Mouse (Mus musculus): ENCODE data around the gene Ttc30a2. TPM values are rescaled to one million over a fixed set of nuclear protein-coding genes. Genes with fewer than 3 reads are reported as not detected.

Gene Ttc30a2
- polyA plus RNA-seq, 1 experiment from 2014 or later: 0.15 TPM

DNA sequence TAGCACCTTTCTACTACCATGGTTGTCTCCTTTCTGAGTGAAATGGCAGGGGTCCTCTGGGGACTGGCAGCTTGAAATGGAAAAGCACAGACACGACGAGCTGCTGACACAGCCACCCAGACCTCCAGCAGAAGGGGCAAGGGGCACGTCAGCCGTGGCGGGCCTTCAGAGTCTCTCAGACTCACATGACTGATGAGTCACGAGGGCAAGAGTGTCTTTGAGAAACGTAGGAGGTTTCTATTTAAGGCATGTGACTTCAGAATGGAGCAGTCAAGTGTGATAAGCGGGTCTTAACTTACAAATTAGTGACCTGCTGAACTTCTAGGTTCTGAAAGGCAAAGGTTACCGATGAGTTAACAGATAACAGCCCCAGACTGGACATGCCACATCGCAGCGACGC is 19.8 kb upstream of the Ttc30a2 start:
- peak; percentile 81 for ATAC-seq
- Histone ChIP-seq H3K4me3 (ENCODE audit: low read length) (no peak overlapping the region), H3K36me3 (ENCODE audit: control insufficient read depth, insufficient read depth, low read length) (no peaks in the 10 kb centered on the region), H3K4me1 (ENCODE audit: control insufficient read depth, insufficient read depth, low read length) (peaks cover 7% of the 10 kb centered on the region; the same call in 1 of the 2 replicates), H3K9ac (ENCODE audit: low read depth, low read length) (no peak overlapping the region), H3K27ac (ENCODE audit: low read length) (no peak overlapping the region), H3K4me2 (ENCODE audit: low read depth, low read length) (no peak overlapping the region), H3K27me3 (replicated peaks; ENCODE audit: control insufficient read depth, insufficient read depth, low read length) (no peaks in the 10 kb centered on the region), H3K9me3 (ENCODE audit: control insufficient read depth, low read length) (no peaks in the 10 kb centered on the region)
- WGBS: 44% methylated on average over 12 of the region's 12 CpGs

DNA sequence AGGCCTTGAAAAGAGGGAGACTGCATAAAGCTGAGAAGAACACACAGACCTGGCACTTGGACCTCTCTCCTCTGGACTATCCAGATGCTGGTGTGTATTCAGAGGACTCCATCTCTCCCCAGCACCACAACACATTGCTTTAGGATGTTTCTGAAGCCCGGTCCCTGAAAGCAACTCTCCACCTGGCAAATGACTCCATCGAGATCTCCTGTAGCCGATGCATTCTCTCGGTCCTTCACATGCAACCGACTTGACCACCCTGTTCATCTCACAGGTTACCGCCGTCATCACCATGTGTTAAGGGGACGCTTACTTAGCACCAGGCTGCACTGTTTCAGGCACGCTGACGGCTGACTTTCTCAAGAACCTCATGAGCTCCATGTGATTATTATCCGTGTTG is 16.9 kb upstream of the Ttc30a2 start:
- H3K9ac ChIP-seq (ENCODE audit: low read depth, low read length): no peak overlapping the region

DNA sequence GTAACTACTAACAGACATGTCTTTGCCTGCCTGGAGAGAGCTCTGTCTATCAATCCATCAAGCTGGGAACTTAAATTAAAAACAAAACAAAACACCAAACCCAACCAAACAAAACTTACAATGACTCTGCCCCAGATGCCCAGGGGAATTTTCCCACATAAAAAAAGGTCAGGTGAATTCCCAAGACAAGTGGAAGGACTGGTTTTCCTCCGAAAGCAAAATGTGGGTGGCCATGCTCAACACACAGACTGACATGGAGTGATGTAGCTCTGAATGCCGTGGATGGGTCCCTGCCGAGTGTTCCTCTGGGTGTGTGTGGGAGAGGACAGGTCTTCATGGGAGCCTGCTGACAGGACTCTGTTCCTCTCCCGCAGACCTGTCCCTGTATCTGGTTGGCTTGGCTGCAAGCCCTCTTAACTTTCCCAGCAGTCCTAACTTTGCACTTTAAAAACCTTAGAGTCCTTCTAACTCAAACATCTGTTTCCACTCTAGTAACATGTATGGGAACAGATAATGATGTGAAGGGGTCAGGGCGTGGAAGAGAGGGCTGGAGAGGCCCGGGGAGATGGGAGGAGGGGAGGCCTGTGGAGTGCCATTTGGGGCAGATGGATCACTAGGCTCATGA is 13.7 kb upstream of the Ttc30a2 start:
- Histone ChIP-seq H3K27me3 (replicated peaks; ENCODE audit: control insufficient read depth, insufficient read depth, low read length) (no peaks in the 10 kb centered on the region), H3K9me3 (ENCODE audit: control insufficient read depth, low read length) (no peaks in the 10 kb centered on the region), H3K36me3 (ENCODE audit: control insufficient read depth, insufficient read depth, low read length) (no peaks in the 10 kb centered on the region), H3K4me1 (ENCODE audit: control insufficient read depth, insufficient read depth, low read length) (peaks cover 7% of the 10 kb centered on the region; the same call in 1 of the 2 replicates), H3K4me2 (ENCODE audit: low read depth, low read length) (no peak overlapping the region), H3K4me3 (ENCODE audit: low read length) (no peak overlapping the region), H3K27ac (ENCODE audit: low read length) (no peak overlapping the region), H3K9ac (ENCODE audit: low read depth, low read length) (0 out of 2 replicates have a peak overlapping the region, but pooled peaks have one; percentile 27)
- WGBS: 44% methylated on average over 6 of the region's 6 CpGs
- no peak for ATAC-seq

More for the DNA sequence above, 16.9 kb upstream of the Ttc30a2 start:
- H3K4me3 ChIP-seq (ENCODE audit: low read length): no peak overlapping the region
- H3K4me2 ChIP-seq (ENCODE audit: low read depth, low read length): no peak overlapping the region
- H3K27ac ChIP-seq (ENCODE audit: low read length): no peak overlapping the region
- no peaks in the 10 kb centered on the region for H3K9me3 ChIP-seq (ENCODE audit: control insufficient read depth, low read length)
- H3K36me3 ChIP-seq (ENCODE audit: control insufficient read depth, insufficient read depth, low read length): no peaks in the 10 kb centered on the region
- H3K27me3 ChIP-seq (replicated peaks; ENCODE audit: control insufficient read depth, insufficient read depth, low read length): no peaks in the 10 kb centered on the region
- 95% methylated on average over 11 of the region's 11 CpGs for WGBS
- H3K4me1 ChIP-seq (ENCODE audit: control insufficient read depth, insufficient read depth, low read length): peaks cover 11% of the 10 kb centered on the region; the same call in 1 of the 2 replicates
- ATAC-seq: no peak

GRCm38 (mm10) chr2:75990885-75991539 is 13.0 kb upstream of the Ttc30a2 start:
- Histone ChIP-seq H3K4me2 (ENCODE audit: low read depth, low read length) (no peak overlapping the region), H3K36me3 (ENCODE audit: control insufficient read depth, insufficient read depth, low read length) (no peaks in the 10 kb centered on the region), H3K27ac (ENCODE audit: low read length) (no peak overlapping the region), H3K4me1 (ENCODE audit: control insufficient read depth, insufficient read depth, low read length) (peaks cover 10% of the 10 kb centered on the region; the same call in 1 of the 2 replicates), H3K27me3 (replicated peaks; ENCODE audit: control insufficient read depth, insufficient read depth, low read length) (no peaks in the 10 kb centered on the region), H3K9me3 (ENCODE audit: control insufficient read depth, low read length) (no peaks in the 10 kb centered on the region), H3K9ac (ENCODE audit: low read depth, low read length) (no peak overlapping the region), H3K4me3 (ENCODE audit: low read length) (no peak overlapping the region)
- ATAC-seq: no peak
- 57% methylated on average over 13 of the region's 13 CpGs for WGBS

GRCm38 (mm10) chr2:75989694-75990093 is 11.7 kb upstream of the Ttc30a2 start:
- Histone ChIP-seq H3K36me3 (ENCODE audit: control insufficient read depth, insufficient read depth, low read length) (no peaks in the 10 kb centered on the region), H3K4me2 (ENCODE audit: low read depth, low read length) (no peak overlapping the region), H3K9me3 (ENCODE audit: control insufficient read depth, low read length) (no peaks in the 10 kb centered on the region), H3K4me1 (ENCODE audit: control insufficient read depth, insufficient read depth, low read length) (peaks cover 10% of the 10 kb centered on the region; the same call in 1 of the 2 replicates), H3K4me3 (ENCODE audit: low read length) (no peak overlapping the region), H3K9ac (ENCODE audit: low read depth, low read length) (no peak overlapping the region), H3K27ac (ENCODE audit: low read length) (no peak overlapping the region), H3K27me3 (replicated peaks; ENCODE audit: control insufficient read depth, insufficient read depth, low read length) (no peaks in the 10 kb centered on the region)
- WGBS: 67% methylated on average over 4 of the region's 4 CpGs
- ATAC-seq: no peak

DNA sequence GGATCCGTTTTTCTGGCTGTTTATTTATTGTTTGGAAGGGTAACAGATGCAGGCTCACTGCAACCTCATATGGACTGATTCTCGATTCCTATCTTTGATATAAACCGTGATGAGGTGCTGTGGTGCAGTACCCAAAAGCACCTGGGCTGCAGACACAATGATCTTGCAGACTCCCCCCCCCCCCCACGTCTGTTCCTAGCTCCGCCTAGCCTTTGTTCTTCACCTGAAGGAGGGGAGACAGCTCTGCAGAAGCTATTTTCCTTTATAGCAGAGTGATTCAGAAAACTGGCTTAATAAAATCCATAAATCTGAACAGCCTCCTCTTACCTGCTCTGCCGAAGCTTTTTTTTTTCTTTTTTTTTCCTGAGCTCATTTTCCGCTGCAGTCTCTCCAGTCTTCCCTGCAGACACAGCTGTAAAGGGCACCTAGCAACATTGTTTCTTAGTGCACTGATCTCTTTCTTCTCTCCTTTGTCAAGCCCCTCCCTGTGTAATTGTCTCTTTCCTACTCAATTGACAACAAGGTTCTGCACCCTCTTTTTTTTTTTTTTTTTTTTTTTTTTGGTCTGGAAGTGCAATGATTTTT is 10.9 kb upstream of the Ttc30a2 start:
- Histone ChIP-seq H3K9ac (ENCODE audit: low read depth, low read length) (no peak overlapping the region), H3K27ac (ENCODE audit: low read length) (no peak overlapping the region), H3K9me3 (ENCODE audit: control insufficient read depth, low read length) (no peaks in the 10 kb centered on the region), H3K4me3 (ENCODE audit: low read length) (no peak overlapping the region), H3K27me3 (replicated peaks; ENCODE audit: control insufficient read depth, insufficient read depth, low read length) (no peaks in the 10 kb centered on the region), H3K36me3 (ENCODE audit: control insufficient read depth, insufficient read depth, low read length) (no peaks in the 10 kb centered on the region), H3K4me1 (ENCODE audit: control insufficient read depth, insufficient read depth, low read length) (peaks cover 10% of the 10 kb centered on the region; the same call in 1 of the 2 replicates), H3K4me2 (ENCODE audit: low read depth, low read length) (no peak overlapping the region)
- WGBS: 31% methylated on average over 7 of the region's 7 CpGs
- ATAC-seq: no peak

GRCm38 (mm10) chr2:75988378-75988777 is 10.4 kb upstream of the Ttc30a2 start:
- WGBS: 20% methylated on average over 4 of the region's 4 CpGs
- no peak overlapping the region for H3K9ac ChIP-seq (ENCODE audit: low read depth, low read length)
- H3K27ac ChIP-seq (ENCODE audit: low read length): no peak overlapping the region
- H3K36me3 ChIP-seq (ENCODE audit: control insufficient read depth, insufficient read depth, low read length): no peaks in the 10 kb centered on the region
- no peaks in the 10 kb centered on the region for H3K27me3 ChIP-seq (replicated peaks; ENCODE audit: control insufficient read depth, insufficient read depth, low read length)
- no peak overlapping the region for H3K4me3 ChIP-seq (ENCODE audit: low read length)
- H3K4me1 ChIP-seq (ENCODE audit: control insufficient read depth, insufficient read depth, low read length): peaks cover 10% of the 10 kb centered on the region; the same call in 1 of the 2 replicates
- H3K9me3 ChIP-seq (ENCODE audit: control insufficient read depth, low read length): no peaks in the 10 kb centered on the region
- no peak for ATAC-seq
- no peak overlapping the region for H3K4me2 ChIP-seq (ENCODE audit: low read depth, low read length)

- Histone ChIP-seq H3K9me3 (ENCODE audit: control insufficient read depth, low read length) (0 out of 2 replicates have a peak, but pooled peaks cover under 1% of the 10 kb centered on the region), H3K4me1 (ENCODE audit: control insufficient read depth, insufficient read depth, low read length) (peaks cover 10% of the 10 kb centered on the region; the same call in 1 of the 2 replicates), H3K4me3 (ENCODE audit: low read length) (no peak overlapping the region), H3K9ac (ENCODE audit: low read depth, low read length) (no peak overlapping the region), H3K27me3 (replicated peaks; ENCODE audit: control insufficient read depth, insufficient read depth, low read length) (no peaks in the 10 kb centered on the region), H3K4me2 (ENCODE audit: low read depth, low read length) (no peak overlapping the region), H3K36me3 (ENCODE audit: control insufficient read depth, insufficient read depth, low read length) (no peaks in the 10 kb centered on the region), H3K27ac (ENCODE audit: low read length) (no peak overlapping the region; the same call in 1 of the 2 replicates)
- ATAC-seq: no peak
- 58% methylated on average over 9 of the region's 9 CpGs for WGBS
Observed at GRCm38 (mm10) chr2:75987739-75988138, 9.8 kb upstream of the Ttc30a2 start.

GRCm38 (mm10) chr2:75985124-75985523 is 7.2 kb upstream of the Ttc30a2 start:
- Histone ChIP-seq H3K27me3 (replicated peaks; ENCODE audit: control insufficient read depth, insufficient read depth, low read length) (no peaks in the 10 kb centered on the region), H3K9ac (ENCODE audit: low read depth, low read length) (no peak overlapping the region), H3K9me3 (ENCODE audit: control insufficient read depth, low read length) (0 out of 2 replicates have a peak, but pooled peaks cover 5% of the 10 kb centered on the region), H3K4me2 (ENCODE audit: low read depth, low read length) (no peak overlapping the region), H3K36me3 (ENCODE audit: control insufficient read depth, insufficient read depth, low read length) (no peaks in the 10 kb centered on the region), H3K4me1 (ENCODE audit: control insufficient read depth, insufficient read depth, low read length) (0 out of 2 replicates have a peak, but pooled peaks cover 2% of the 10 kb centered on the region), H3K27ac (ENCODE audit: low read length) (no peak overlapping the region), H3K4me3 (ENCODE audit: low read length) (no peak overlapping the region)
- WGBS: 2% methylated on average over 2 of the region's 2 CpGs
- ATAC-seq: peak; percentile 63

Measured in intestine, embryonic 16.5 days (tissue).